Mouse (Mus musculus): ENCODE measurements around the gene Eci2.

DNA sequence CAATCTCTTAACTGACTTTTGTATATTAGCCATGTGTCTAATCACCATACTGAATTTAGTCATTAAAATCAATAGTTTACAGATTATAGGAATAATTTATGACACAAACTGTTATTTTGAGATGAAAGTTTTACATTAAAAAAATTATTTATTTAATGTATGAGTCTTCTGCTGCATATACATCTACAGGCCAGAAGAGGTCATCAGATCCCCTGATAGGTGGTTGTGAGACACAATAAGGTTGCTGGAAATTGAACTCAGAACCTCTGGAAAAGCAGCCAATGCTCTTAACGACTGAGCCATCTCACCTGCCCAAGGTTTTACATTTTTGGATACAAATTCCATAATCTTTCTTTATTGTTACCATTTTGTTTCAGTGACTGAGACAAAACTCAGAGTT lies 48.0 kb upstream of the Eci2 start:
- TF ChIP-seq CTCF (IDR thresholded peaks at IDR 0.05; ENCODE audit: low read depth, low read length) (no peak), EP300 (IDR thresholded peaks at IDR 0.05; ENCODE audit: insufficient read depth, low read depth, low read length) (no peak)
